Mouse (Mus musculus) CD4-positive helper T cell, adult 2 months (primary cell): ENCODE results near the gene Smc1b.

Experiments used
- DNase-seq: peaks from one replicate; pipeline ENCODE4 v3.0.0-alpha.2; 2012; ENCODE audit warnings: low read depth, missing footprints, low spot score

Smc1b gene

GRCm38 (mm10) chr15:85131275-85132192, at the start of gene Smc1b, which contains the start of gene Ribc2:
Gene Smc1b, minus strand, starts transcription at chr15:85131964.
Gene Ribc2, plus strand, starts transcription at chr15:85132078.
- no peak for DNase-seq

- no peak for DNase-seq
Measured at GRCm38 (mm10) chr15:85180368-85180767, 48.6 kb upstream of the Smc1b start.

- DNase-seq: no peak
Measured at GRCm38 (mm10) chr15:85179528-85180180, 47.9 kb upstream of the Smc1b start.

- DNase-seq: no peak
Measured at GRCm38 (mm10) chr15:85178172-85178571, 46.4 kb upstream of the Smc1b start.

GRCm38 (mm10) chr15:85177576-85177975, 45.8 kb upstream of the Smc1b start:
- peak; percentile 71 for DNase-seq

- no peak for DNase-seq
Measured at GRCm38 (mm10) chr15:85174060-85174459, 42.3 kb upstream of the Smc1b start.

DNA sequence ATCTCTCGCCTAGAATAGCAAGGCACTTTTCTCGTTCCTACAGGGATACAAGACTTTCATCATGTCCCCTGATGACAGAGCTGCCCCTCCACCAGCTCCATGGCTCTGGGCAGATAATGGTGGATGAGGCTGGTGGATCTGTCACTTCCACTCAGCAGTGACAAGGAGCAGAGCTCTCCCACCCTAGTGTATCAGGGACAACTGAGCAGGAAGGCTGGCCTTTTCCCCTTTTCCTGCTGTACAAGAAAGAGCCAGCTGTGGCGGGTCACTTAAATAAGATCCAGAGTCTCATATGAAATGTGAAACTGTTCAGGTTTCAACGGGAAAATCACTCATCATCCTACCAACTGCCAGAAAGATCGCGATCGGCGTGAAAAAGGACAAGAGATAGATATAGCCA, 41.7 kb upstream of the Smc1b start:
- DNase-seq: no peak

DNA sequence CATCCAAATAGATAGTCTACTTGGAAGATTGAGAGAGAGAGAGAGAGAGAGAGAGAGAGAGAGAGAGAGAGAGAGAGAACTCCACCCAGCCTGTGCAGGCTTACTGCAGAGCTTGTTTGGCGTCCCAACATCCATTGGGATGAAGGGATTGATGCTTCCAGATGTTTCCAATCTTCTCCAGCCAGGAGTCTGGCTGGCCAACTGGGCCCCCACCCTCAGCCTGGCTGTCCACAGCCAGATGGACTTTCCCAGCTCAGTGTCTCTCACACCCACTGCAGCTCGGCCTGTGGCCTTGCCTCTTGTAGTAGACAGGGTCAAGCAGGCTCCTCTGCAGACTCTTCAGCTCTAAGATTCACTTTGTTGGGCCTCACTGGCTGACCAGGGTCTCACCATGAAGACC, 40.3 kb upstream of the Smc1b start:
- DNase-seq: no peak

GRCm38 (mm10) chr15:85167086-85167679, 35.4 kb upstream of the Smc1b start:
- DNase-seq: no peak

DNA sequence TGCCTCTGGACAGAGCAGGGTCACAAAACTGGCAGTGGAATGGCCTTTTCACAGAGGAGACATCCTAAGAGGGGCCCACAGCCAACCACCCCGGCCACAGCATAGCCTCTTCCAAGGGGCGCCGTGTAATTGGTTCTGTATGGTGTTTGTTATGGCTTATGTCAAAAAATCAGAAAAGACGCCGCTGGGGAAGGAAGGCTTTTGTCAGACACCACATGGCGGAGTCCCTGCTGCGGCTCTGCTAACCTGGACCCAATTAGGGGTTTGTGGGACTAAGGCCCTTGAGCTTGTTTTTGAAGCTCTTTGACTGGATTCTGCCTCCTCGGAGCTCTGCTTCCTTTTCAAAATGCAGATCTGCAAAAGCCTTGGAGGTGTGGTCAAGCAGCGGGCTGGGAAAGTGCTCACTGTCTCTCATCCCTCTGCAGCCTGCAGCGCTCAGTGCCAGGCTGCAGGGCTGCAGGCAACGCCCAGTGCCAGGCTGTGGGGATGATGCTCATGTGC, 34.7 kb upstream of the Smc1b start:
- no peak for DNase-seq

GRCm38 (mm10) chr15:85162693-85163663, 31.2 kb upstream of the Smc1b start:
- no peak for DNase-seq

GRCm38 (mm10) chr15:85161416-85161815, 29.7 kb upstream of the Smc1b start:
- DNase-seq: no peak

DNA sequence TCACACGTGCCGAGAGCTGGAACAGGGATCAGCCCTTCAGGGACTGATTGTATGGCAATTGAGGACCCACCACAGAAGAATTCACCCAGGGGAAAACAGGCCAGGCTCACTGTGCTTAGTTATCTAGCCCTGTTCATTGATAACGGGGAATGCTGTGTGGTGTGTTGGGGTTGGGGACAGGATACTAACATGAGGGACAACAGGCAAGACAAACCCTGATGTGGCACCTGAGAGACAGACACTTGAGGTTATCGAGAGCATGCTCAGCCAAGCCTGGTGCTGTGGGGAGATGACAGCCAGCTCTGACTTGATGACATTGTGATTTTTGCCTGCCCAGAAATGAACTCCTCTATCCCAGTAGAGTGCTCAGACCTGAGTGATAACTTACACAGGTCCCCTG, 24.4 kb upstream of the Smc1b start:
- no peak for DNase-seq

DNA sequence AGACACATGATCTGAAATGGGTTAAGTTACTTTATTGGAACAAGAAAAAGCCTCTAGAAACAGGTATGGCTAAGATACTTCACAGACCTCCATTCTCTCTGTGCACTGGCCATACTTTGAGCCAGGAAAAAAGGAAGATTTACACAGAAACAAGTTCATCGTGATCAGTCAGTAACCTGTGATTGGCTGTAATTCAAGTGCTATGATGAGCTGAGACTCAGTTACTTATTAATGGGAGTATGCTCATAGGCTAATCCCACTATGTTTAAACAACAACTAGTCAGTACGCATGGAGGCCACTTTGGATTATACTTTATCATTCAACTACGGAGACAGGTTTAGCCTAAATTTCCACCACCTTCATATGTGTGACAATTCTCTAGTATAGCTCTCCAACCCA, 22.3 kb upstream of the Smc1b start:
- DNase-seq: no peak

- no peak for DNase-seq
Measured at GRCm38 (mm10) chr15:85152577-85152976, 20.8 kb upstream of the Smc1b start.

GRCm38 (mm10) chr15:85151433-85151918, 19.7 kb upstream of the Smc1b start:
- DNase-seq: peak; percentile 58

DNA sequence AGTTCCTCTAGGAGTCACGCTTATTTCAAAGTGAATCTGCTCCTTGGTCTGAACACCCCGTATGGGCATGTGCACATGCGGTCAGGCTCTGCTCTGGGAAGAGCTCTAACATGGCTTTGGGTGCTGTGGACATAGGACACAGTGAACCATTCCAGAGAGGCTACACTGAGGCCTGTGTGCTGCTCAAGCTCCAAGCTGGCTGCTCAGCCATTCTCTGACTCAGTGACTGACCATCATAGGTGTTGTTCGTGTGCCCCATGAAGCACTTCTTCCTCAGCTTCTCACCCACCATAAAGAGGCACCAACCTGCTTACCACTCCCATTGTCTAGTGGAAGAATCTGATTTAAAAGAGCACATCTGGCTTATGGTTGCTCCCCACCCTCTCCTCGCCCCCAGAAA, 12.5 kb upstream of the Smc1b start:
- DNase-seq: no peak

- no peak for DNase-seq
Measured at GRCm38 (mm10) chr15:85143747-85144146, 12.0 kb upstream of the Smc1b start.

- DNase-seq: no peak
Measured at GRCm38 (mm10) chr15:85143161-85143560, 11.4 kb upstream of the Smc1b start.

GRCm38 (mm10) chr15:85142441-85142840, 10.7 kb upstream of the Smc1b start:
- no peak for DNase-seq

DNA sequence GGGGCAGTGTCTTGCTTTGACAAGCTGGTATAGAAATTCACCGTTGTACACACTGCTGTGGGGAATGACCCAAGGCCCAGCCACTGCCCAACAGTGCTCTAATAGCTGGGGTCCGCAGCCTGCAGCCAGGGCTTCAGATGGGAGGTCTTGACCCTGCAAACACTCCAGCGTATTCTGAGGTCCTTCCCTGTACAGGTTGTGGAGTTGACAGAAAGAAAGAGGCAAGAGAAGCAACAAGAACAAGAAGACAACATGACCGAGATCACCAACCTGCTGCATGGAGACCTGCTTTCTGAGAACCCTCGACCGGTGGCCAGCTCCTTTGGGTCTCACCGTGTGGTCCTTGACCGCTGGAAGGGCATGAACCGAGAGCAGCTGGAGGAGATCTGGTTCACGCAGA, 9.5 kb upstream of the Smc1b start:
- DNase-seq: no peak
